Mouse (Mus musculus): ENCODE data around the gene Tnnt2.

GRCm38 (mm10) chr1:135847139-135847562, 11.0 kb downstream of the Tnnt2 start:
- TF ChIP-seq CTCF (IDR thresholded peaks at IDR 0.05; ENCODE audit: extremely low read depth, insufficient read depth, insufficient read length, insufficient replicate concordance) (peak; percentile 20; the same call in 1 of the 2 replicates), POLR2A (IDR thresholded peaks at IDR 0.05; ENCODE audit: low read depth, low read length) (no peak)
